Mouse (Mus musculus) olfactory bulb, adult 2 months (tissue): ENCODE data around the gene Dnase1l3. TPM values are rescaled to one million over a fixed set of nuclear protein-coding genes. Genes with fewer than 3 reads are reported as not detected.
A peak's percentile ranks its signal among the peaks of the same experiment; 100 is the strongest.

ENCODE experiments used
- H3K27ac ChIP-seq: fragments of 200-500 bp; 2 replicates; pipeline ENCODE4 v1.5.1; 2012; ENCODE audit warnings: low read depth, low read length; ENCODE audit not compliant: insufficient read depth
- H3K4me1 ChIP-seq: fragments of 200-500 bp; 2 replicates; pipeline ENCODE4 v1.6.1; 2012; ENCODE audit warnings: low read length; ENCODE audit not compliant: control insufficient read depth, insufficient read depth
- H3K4me3 ChIP-seq: fragments of 200-500 bp; 2 replicates; pipeline ENCODE4 v1.5.1; 2012; ENCODE audit warnings: mild to moderate bottlenecking, low read depth, low read length, moderate library complexity; ENCODE audit not compliant: insufficient read depth
- CTCF ChIP-seq: fragments of 200-500 bp; IDR thresholded peaks from 2 replicates; pipeline ENCODE4 v1.5.1; 2012; ENCODE audit warnings: low read depth, mild to moderate bottlenecking, low read length, moderate library complexity; ENCODE audit not compliant: insufficient read depth
- POLR2A ChIP-seq: fragments of 200-500 bp; IDR thresholded peaks from 2 replicates; pipeline ENCODE4 v1.6.1; 2012; ENCODE audit warnings: mild to moderate bottlenecking, low read depth, low read length, moderate library complexity; ENCODE audit not compliant: insufficient read depth
- WGBS: fragments of 180-500 bp; shearing (Covaris S2); methylation state at CpG from one replicate; pipeline ENCODE4 v1.1.7; 2018; 5-methylcytosine and 5-hydroxymethylcytosine counted together
- polyA plus RNA-seq: library from polyadenylated mRNA; stranded (reverse); fragments of >200 nt; gene quantifications from 2 replicates; pipeline ENCODE4 v1.2.4, GENCODE M21; 2012; ENCODE audit warnings: low replicate concordance; ENCODE audit not compliant: missing spikeins, insufficient read depth, insufficient read length

The Dnase1l3 gene
- polyA plus RNA-seq, 1 experiment = not detected

GRCm38 (mm10) chr14:7952610-7953254 is 41.6 kb downstream of the Dnase1l3 start:
- TF ChIP-seq POLR2A = no peak
- TF ChIP-seq CTCF = no peak
- Histone ChIP-seq H3K4me1 (no peaks in the 10 kb centered on the region), H3K4me3 (no peak overlapping the region), H3K27ac (no peak overlapping the region)
- WGBS = 38% methylated on average over 12 of the region's 12 CpGs

DNA sequence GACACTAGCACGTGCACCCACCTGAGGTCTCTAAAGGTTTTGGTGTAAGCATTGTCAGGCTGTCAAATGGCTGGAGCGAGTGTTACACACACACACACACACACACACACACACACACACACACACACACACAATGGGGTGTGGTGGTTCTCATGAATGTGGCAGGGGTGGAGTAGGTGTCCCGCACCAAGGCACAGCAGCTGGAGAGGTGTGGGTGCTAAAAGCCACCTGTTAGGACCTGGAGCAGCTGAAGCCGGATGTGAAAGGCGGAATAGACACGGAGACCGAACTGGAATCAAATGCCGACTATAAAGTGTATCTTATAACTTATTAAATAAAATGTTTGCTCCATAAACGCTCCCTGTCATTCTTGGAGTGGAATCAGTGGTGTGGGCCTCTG is 43.1 kb downstream of the Dnase1l3 start:
- TF ChIP-seq POLR2A = no peak
- no peak for TF ChIP-seq CTCF
- 95% methylated on average over 9 of the region's 9 CpGs for WGBS
- H3K4me3 ChIP-seq = no peak overlapping the region

DNA sequence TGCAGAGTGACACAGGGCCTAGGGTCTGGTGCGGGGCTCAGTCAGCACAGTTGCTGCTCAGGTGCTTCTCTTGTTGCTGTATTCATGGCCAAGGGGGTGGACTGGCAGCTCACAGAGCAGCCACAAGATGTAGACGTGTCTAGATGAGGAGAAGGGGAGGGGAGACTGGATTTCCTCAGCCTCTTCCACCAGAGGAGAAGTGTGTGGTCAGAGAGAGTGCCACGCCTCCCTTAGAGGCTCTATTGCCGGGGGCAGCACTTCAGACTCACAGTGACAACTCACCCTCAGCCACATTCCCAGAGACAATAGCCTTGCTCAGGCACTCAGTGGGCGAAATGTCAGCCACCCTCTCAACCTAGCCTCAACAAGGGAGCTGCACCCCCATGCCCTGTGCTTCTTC is 49.1 kb downstream of the Dnase1l3 start:
- H3K27ac ChIP-seq = no peak overlapping the region
- peaks cover 6% of the 10 kb centered on the region for H3K4me1 ChIP-seq
- TF ChIP-seq CTCF (no peak), POLR2A (no peak)
- no peak overlapping the region for H3K4me3 ChIP-seq
- 84% methylated on average over 5 of the region's 5 CpGs for WGBS

More for the DNA sequence above, 43.1 kb downstream of the Dnase1l3 start:
- H3K27ac ChIP-seq = no peak overlapping the region
- no peaks in the 10 kb centered on the region for H3K4me1 ChIP-seq

- Histone ChIP-seq H3K27ac (no peak overlapping the region), H3K4me3 (no peak overlapping the region), H3K4me1 (peaks cover 6% of the 10 kb centered on the region)
- 50% methylated on average over 8 of the region's 8 CpGs for WGBS
- TF ChIP-seq POLR2A = no peak
These were observed 49.9 kb downstream of the Dnase1l3 start for GRCm38 (mm10) chr14:7944349-7945039.

- H3K4me3 ChIP-seq = no peak overlapping the region
- H3K4me1 ChIP-seq = peaks cover 6% of the 10 kb centered on the region
- TF ChIP-seq CTCF (no peak), POLR2A (no peak)
- no peak overlapping the region for H3K27ac ChIP-seq
- WGBS = 59% methylated on average over 3 of the region's 3 CpGs
These were observed 50.6 kb downstream of the Dnase1l3 start for GRCm38 (mm10) chr14:7943801-7944135.

DNA sequence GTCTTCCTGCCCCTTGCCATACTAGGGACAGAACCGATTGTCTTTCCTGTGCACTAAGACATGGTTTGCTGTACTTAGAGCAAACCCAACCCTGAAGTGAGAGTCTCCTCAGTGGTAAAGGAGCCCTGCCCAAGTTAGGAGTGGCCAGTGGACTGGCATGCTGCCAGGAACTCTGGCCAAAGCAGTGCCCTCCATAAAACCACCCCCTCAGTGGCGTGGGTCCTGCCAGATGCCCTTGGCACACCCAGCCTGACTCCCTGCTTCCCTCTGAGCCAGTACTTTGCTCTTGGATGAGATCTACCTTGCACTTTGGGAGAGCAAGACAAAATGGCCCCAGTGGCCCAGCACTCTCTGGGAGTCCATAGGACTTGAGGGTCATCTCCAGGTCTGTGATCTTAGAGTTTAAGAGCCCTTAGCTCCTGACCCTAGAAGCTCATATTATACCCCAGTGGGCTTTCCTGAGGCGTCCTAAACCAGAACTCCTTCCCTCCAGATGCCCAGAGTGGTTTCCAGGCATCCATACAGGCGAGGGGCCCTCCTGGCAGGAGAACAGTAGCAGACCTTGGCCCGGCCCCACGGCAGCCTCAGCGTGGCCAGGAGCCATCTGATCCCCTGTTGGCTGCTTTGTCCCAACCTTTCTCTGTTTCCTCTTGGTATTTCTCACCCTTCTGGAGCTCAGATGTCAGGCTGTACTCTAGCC is 51.1 kb downstream of the Dnase1l3 start:
- H3K4me1 ChIP-seq = peaks cover 6% of the 10 kb centered on the region
- no peak overlapping the region for H3K4me3 ChIP-seq
- 54% methylated on average over 7 of the region's 7 CpGs for whole genome bisulfite sequencing
- TF ChIP-seq POLR2A (no peak), CTCF (no peak)
- H3K27ac ChIP-seq = no peak overlapping the region

DNA sequence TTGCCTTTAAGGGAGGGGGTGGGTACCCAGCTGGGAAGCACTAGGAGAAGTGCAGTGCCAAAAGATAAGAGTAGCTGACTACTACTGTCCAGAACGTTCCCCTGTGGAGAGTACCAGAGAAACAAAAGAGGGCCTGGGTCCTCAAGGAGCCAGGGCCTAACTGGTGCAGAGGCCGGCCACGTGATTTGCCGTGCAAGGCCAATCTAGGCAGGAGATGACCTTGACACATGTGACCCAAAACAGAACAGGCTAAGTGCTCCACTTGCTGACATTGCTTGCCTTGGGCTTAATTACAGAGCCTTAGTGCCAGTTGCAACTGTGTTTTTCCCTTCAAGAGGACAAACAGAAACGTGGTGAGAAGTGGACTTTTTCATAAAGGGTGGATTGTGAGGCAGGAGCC is 53.0 kb downstream of the Dnase1l3 start:
- WGBS = 73% methylated on average over 5 of the region's 5 CpGs
- H3K4me3 ChIP-seq = no peak overlapping the region
- no peak overlapping the region for H3K27ac ChIP-seq
- TF ChIP-seq CTCF = no peak
- TF ChIP-seq POLR2A = no peak
- H3K4me1 ChIP-seq = peaks cover 6% of the 10 kb centered on the region

DNA sequence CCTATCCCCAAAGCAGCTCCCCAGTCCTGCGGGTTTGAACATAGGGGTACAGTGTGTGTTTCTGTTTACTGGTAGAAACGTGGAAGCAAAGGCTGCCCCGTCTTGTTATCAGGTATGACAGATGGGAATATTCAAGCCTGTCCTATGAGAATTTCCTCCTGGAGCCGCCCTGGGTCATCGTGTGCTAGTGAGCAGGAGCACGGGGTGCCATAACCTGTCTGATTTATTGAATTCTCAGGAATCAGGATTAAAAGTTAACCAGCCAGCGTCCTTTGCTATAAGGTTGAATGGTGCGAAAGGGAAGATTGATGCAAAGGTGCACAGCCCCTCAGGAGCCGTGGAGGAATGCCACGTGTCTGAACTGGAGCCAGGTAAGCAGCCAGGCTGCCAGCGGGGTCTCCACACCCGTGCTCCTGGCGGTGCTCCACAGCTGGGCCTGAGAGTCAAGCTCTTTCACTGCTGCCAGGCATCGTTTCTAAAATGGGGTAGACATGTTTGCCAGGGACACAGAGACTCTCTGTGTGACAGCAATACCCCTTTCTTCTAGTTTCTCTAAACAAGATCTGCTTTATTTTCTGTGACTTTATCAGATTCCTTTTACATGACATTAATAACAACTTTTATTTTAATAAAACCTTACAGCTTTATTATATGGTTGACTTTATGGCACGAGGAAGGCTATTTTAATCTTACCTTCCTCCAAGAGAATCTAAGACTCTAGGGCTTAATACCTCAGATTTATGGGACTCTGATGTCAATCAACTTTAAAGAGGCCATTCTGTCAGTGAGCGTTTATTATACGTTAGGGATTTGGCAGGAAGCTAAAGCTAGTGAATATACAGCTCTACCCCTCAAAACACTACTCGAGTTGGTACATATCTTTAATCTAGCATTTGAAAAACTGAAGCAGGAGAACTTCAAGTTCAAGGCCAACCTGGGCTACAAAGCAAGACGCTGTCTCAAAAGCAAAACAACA is 55.3 kb downstream of the Dnase1l3 start:
- Histone ChIP-seq H3K4me3 (no peak overlapping the region), H3K4me1 (peaks cover 3% of the 10 kb centered on the region; the same call in 1 of the 2 replicates), H3K27ac (no peak overlapping the region)
- WGBS = 70% methylated on average over 19 of the region's 19 CpGs
- TF ChIP-seq CTCF = no peak
- TF ChIP-seq POLR2A = no peak

GRCm38 (mm10) chr14:7937052-7937630 is 57.2 kb downstream of the Dnase1l3 start:
- Histone ChIP-seq H3K27ac (no peak overlapping the region), H3K4me3 (no peak overlapping the region), H3K4me1 (no peaks in the 10 kb centered on the region)
- WGBS = 39% methylated on average over 17 of the region's 17 CpGs
- TF ChIP-seq CTCF (0 out of 2 replicates have a peak, but pooled peaks have one; percentile 8), POLR2A (no peak)
